Mouse (Mus musculus) C2C12 (cell line): Measurements from ENCODE around the gene Pclaf. TPM values are rescaled to one million over a fixed set of nuclear protein-coding genes. Genes with fewer than 3 reads are reported as not detected.

ENCODE experiments used
- H3K27me3 ChIP-seq: one replicate; pipeline ENCODE4 v1.6.1; 2011; ENCODE audit not compliant: control insufficient read depth, insufficient read depth, insufficient read length
- H3K36me3 ChIP-seq: one replicate; pipeline ENCODE4 v1.6.1; 2011; ENCODE audit not compliant: control insufficient read depth, insufficient read depth
- H3K4me3 ChIP-seq: one replicate; pipeline ENCODE4 v1.5.1; 2011; ENCODE audit warnings: mild to moderate bottlenecking, control low read depth; ENCODE audit not compliant: poor library complexity, insufficient read depth, severe bottlenecking
- H3K79me2 ChIP-seq: one replicate; pipeline ENCODE4 v1.6.1; 2011; ENCODE audit not compliant: control insufficient read depth, insufficient read depth
- H3K79me3 ChIP-seq: one replicate; pipeline ENCODE4 v1.6.1; 2011; ENCODE audit warnings: low read depth, control low read depth
- H3ac ChIP-seq: one replicate; pipeline ENCODE3; 2011; ENCODE audit warnings: low read depth; ENCODE audit not compliant: control insufficient read depth, insufficient read length
- CEBPB ChIP-seq: IDR thresholded peaks from one replicate; pipeline ENCODE4 v1.6.1; 2011; ENCODE audit warnings: low read depth, mild to moderate bottlenecking, control low read depth, moderate library complexity
- CTCF ChIP-seq: IDR thresholded peaks from one replicate; pipeline ENCODE4 v1.5.1; 2011; ENCODE audit not compliant: control insufficient read depth, insufficient read depth, insufficient read length
- FOSL1 ChIP-seq: IDR thresholded peaks from one replicate; pipeline ENCODE4 v1.8.0; 2011; ENCODE audit warnings: mild to moderate bottlenecking, low read length; ENCODE audit not compliant: poor library complexity, insufficient read depth, severe bottlenecking
- MAX ChIP-seq: IDR thresholded peaks from one replicate; pipeline ENCODE4 v1.6.1; 2011; ENCODE audit warnings: mild to moderate bottlenecking, control low read depth
- MYOD1 ChIP-seq: IDR thresholded peaks from one replicate; pipeline ENCODE4 v1.6.1; 2011; ENCODE audit warnings: low read depth; ENCODE audit not compliant: control insufficient read depth, insufficient read length
- MYOG ChIP-seq: IDR thresholded peaks from one replicate; pipeline ENCODE4 v1.6.1; 2011; ENCODE audit not compliant: control insufficient read depth, insufficient read length; ENCODE audit errors: extremely low read depth
- USF1 ChIP-seq: IDR thresholded peaks from one replicate; pipeline ENCODE4 v1.6.1; 2011; ENCODE audit warnings: low read depth, mild to moderate bottlenecking, control low read depth, moderate library complexity
- polyA plus RNA-seq: library from polyadenylated mRNA; unstranded; fragments of >200 nt; fragmentation: generic; extraction: Trizol; gene quantifications from one replicate; pipeline ENCODE4 v1.2.1, GENCODE M21; 2012; ENCODE audit warnings: missing spikeins

Gene Pclaf
- polyA plus RNA-seq, 1 experiment: 172 TPM

- TF ChIP-seq MYOG (no peak), FOSL1 (no peak), MAX (no peak), MYOD1 (no peak), CTCF (no peak), USF1 (no peak), CEBPB (no peak)
Observed at GRCm38 (mm10) chr9:65937566-65937965, 47.5 kb downstream of the Pclaf start.

DNA sequence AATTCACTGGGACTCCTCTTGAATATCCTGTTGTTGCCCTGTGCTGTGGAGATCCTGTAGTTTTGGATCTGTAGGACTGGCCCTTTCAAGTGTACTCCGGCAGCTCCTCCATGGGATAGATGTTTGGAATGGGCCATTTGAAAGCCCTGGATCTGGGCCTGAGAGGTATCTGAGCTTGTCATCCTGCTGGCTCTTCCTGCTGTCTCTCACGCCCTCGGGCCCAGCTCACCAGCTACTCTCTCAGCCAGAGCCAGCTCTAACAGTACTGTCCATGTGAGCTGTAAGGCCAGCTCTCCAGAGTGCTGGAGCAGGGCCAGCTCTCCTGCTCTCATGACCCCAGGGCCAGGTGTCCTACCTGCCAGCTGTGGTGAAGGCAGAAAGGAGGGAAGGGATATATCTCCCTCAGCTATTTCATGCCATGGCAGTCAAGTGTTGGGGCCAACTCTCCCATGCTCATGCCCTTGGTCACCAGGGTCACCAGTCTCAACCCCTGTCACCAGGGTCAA, 61.1 kb downstream of the Pclaf start:
- H3K79me3 ChIP-seq: peaks cover 9% of the 10 kb centered on the region
- H3K79me2 ChIP-seq: peaks cover 11% of the 10 kb centered on the region
- H3ac ChIP-seq: no peak overlapping the region
- TF ChIP-seq CEBPB: no peak
- TF ChIP-seq FOSL1: no peak
- TF ChIP-seq USF1: no peak
- no peak for TF ChIP-seq MYOG
- TF ChIP-seq MAX: no peak
- no peak for TF ChIP-seq MYOD1
- TF ChIP-seq CTCF: no peak
- H3K36me3 ChIP-seq: peaks cover 10% of the 10 kb centered on the region
- no peak overlapping the region for H3K4me3 ChIP-seq
- no peaks in the 10 kb centered on the region for H3K27me3 ChIP-seq

More at GRCm38 (mm10) chr9:65937566-65937965, 47.5 kb downstream of the Pclaf start:
- peaks cover 72% of the 10 kb centered on the region for H3K79me2 ChIP-seq
- H3K79me3 ChIP-seq: peaks cover 30% of the 10 kb centered on the region
- no peaks in the 10 kb centered on the region for H3K27me3 ChIP-seq
- no peaks in the 10 kb centered on the region for H3K36me3 ChIP-seq
- no peak overlapping the region for H3K4me3 ChIP-seq
- H3ac ChIP-seq: no peak overlapping the region

Other genes starting within 250 kb of the Pclaf start
- 75.7 TPM for gene Oaz2, start 222.2 kb upstream of the Pclaf start, polyA plus RNA-seq
- gene Zfp609, start 62.7 kb upstream of the Pclaf start, polyA plus RNA-seq: 8.4 TPM
- gene Trip4, start 18.6 kb downstream of the Pclaf start, polyA plus RNA-seq: 6.2 TPM
- 6.8 TPM for gene Csnk1g1, start 18.7 kb downstream of the Pclaf start, polyA plus RNA-seq
- 781 TPM for gene Ppib, start 170.0 kb downstream of the Pclaf start, polyA plus RNA-seq
- gene Snx22, start 179.5 kb downstream of the Pclaf start, polyA plus RNA-seq: 0.74 TPM
- 69.9 TPM for gene Snx1, start 236.3 kb downstream of the Pclaf start, polyA plus RNA-seq
- gene Ciao2a, start 236.4 kb downstream of the Pclaf start, polyA plus RNA-seq: 39.7 TPM